Mouse (Mus musculus): ENCODE data around the gene Tgds. TPM values are rescaled to one million over a fixed set of nuclear protein-coding genes. Genes with fewer than 3 reads are reported as not detected.
A peak's percentile ranks its signal among the peaks of the same experiment; 100 is the strongest.

Gene Tgds
- 24.7 and 26.9 TPM in 2 replicates for polyA plus RNA-seq (2016; fragmentation: Nextera tagmentation; extraction: Ambion mirVana)

DNA sequence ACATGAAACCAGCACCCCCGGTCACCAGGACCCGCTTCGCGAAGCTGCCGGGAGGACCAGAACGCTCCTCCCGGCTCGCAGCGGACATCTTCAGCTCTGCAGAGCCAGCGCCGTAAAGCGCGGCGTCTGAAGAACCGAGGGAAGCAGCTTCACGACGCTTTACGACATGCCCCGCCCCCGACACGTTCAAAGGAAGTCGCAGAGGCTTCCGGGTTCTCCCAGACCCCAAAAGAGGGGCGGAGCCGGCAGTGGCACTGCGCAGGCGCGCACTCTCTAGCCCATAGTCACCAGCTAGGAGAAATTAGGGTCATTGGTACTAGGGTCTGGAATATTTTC lies at the start of gene Tgds:
Gene Tgds, minus strand, starts transcription at position 114 of the 336 bp plus-strand sequence.
- Histone ChIP-seq H3K9ac (peak within 1 kb of the TSS; percentile 85), H3K9me3 (no peaks in the 10 kb centered on the region), H3K36me3 (replicated peaks) (peaks cover 15% of the 10 kb centered on the region; the same call in 1 of the 2 replicates), H3K27me3 (peaks cover 5% of the 10 kb centered on the region; the same call in 1 of the 2 replicates), H3K27ac (no peak within 1 kb of the TSS), H3K4me1 (peaks cover 23% of the 10 kb centered on the region), H3K4me3 (replicated peaks) (peak within 1 kb of the TSS; percentile 72), H3K4me2 (peak within 1 kb of the TSS; percentile 89)
- under 1% methylated on average over 28 of the region's 28 CpGs for whole genome bisulfite sequencing
- peak; percentile 82 for ATAC-seq (ENCODE audit: low FRiP score)

DNA sequence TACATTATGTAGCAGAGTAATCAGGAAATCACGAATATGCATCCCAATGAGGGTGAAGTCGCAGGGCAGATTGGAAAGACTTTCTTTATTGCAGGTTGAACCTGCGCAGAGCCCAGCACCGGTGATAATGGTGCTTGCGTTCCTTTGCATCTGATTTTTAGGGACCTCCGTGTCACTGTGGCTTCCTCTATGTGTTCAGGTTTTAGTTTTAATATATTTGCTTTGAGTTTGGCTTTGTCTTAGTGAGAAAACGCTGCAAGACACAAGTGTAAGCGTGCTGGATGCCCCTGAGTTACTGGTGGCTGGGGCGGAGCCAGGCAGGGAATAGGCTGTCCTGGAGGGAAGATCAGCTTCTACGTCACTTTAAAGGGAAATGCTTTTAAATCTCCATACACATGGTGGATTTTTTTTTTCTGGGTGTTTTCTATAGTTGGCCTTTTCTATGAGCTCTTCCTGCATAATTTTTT lies 48.2 kb upstream of the Tgds start:
- Histone ChIP-seq H3K27me3 (no peaks in the 10 kb centered on the region; the same call in 1 of the 2 replicates), H3K9ac (peak overlapping the region; percentile 59; the same call in 1 of the 2 replicates), H3K9me3 (no peaks in the 10 kb centered on the region), H3K4me3 (replicated peaks) (peak overlapping the region; percentile 53), H3K4me2 (peak overlapping the region; percentile 78), H3K4me1 (no peaks in the 10 kb centered on the region; the same call in 1 of the 2 replicates), H3K27ac (peak overlapping the region; percentile 65; the same call in 1 of the 2 replicates), H3K36me3 (replicated peaks) (no peaks in the 10 kb centered on the region)
- WGBS: 3% methylated on average over 10 of the region's 10 CpGs
- ATAC-seq (ENCODE audit: low FRiP score): peak; percentile 87

DNA sequence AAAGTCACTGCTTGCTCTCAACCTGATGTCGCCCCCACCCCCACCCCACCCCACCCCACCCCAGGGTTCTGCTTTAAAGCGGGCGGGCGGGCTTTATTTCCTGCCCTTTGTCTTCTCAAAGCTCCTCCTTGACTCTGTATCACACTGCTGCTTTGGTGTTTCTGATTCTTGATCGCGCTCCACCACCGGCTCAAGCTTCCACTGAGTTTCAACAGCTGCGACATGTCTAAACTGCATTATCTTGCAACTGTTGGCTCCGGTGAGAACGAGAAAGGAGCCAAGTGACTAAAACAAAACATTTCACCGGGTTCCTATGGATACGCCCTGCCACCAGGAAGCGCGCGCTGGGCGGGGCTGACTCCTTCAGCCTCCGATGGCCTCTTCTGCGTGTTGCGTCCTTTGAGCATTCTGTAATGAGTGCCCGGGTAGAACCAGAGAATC lies 47.6 kb upstream of the Tgds start:
- WGBS: under 1% methylated on average over 20 of the region's 20 CpGs
- ATAC-seq (ENCODE audit: low FRiP score): peak; percentile 87

GRCm38 (mm10) chr14:118179701-118180100 lies 47.1 kb upstream of the Tgds start:
- 0 out of 2 replicates have a peak, but pooled peaks have one; percentile 13 for ATAC-seq (ENCODE audit: low FRiP score)
- H3K4me1 ChIP-seq: no peaks in the 10 kb centered on the region; the same call in 1 of the 2 replicates
- WGBS: 32% methylated on average over 7 of the region's 7 CpGs
- no peaks in the 10 kb centered on the region for H3K36me3 ChIP-seq (replicated peaks)
- no peaks in the 10 kb centered on the region; the same call in 1 of the 2 replicates for H3K27me3 ChIP-seq
- H3K4me2 ChIP-seq: peak overlapping the region; percentile 78
- no peaks in the 10 kb centered on the region for H3K9me3 ChIP-seq
- H3K27ac ChIP-seq: peak overlapping the region; percentile 65; the same call in 1 of the 2 replicates
- peak overlapping the region; percentile 53 for H3K4me3 ChIP-seq (replicated peaks)
- H3K9ac ChIP-seq: peak overlapping the region; percentile 59

More for the DNA sequence above, 47.6 kb upstream of the Tgds start:
- peak overlapping the region; percentile 78 for H3K4me2 ChIP-seq
- peak overlapping the region; percentile 53 for H3K4me3 ChIP-seq (replicated peaks)
- H3K9ac ChIP-seq: peak overlapping the region; percentile 59
- no peaks in the 10 kb centered on the region for H3K9me3 ChIP-seq
- H3K27me3 ChIP-seq: no peaks in the 10 kb centered on the region; the same call in 1 of the 2 replicates
- no peaks in the 10 kb centered on the region for H3K36me3 ChIP-seq (replicated peaks)
- H3K4me1 ChIP-seq: no peaks in the 10 kb centered on the region; the same call in 1 of the 2 replicates
- peak overlapping the region; percentile 65 for H3K27ac ChIP-seq

GRCm38 (mm10) chr14:118179251-118179650 lies 46.7 kb upstream of the Tgds start:
- 46% methylated on average over 1 of the region's 1 CpGs for WGBS
- ATAC-seq (ENCODE audit: low FRiP score): no peak
- no peak overlapping the region for H3K9ac ChIP-seq
- no peak overlapping the region for H3K27ac ChIP-seq
- H3K4me1 ChIP-seq: no peaks in the 10 kb centered on the region; the same call in 1 of the 2 replicates
- H3K4me3 ChIP-seq (replicated peaks): no peak overlapping the region
- H3K9me3 ChIP-seq: no peaks in the 10 kb centered on the region
- no peaks in the 10 kb centered on the region; the same call in 1 of the 2 replicates for H3K27me3 ChIP-seq
- no peaks in the 10 kb centered on the region for H3K36me3 ChIP-seq (replicated peaks)
- H3K4me2 ChIP-seq: 0 out of 2 replicates have a peak overlapping the region, but pooled peaks have one; percentile 78

- H3K27ac ChIP-seq: no peak overlapping the region
- no peaks in the 10 kb centered on the region for H3K9me3 ChIP-seq
- no peaks in the 10 kb centered on the region for H3K27me3 ChIP-seq
- H3K4me1 ChIP-seq: no peaks in the 10 kb centered on the region; the same call in 1 of the 2 replicates
- WGBS: 89% methylated on average over 12 of the region's 12 CpGs
- H3K4me2 ChIP-seq: no peak overlapping the region
- no peaks in the 10 kb centered on the region for H3K36me3 ChIP-seq (replicated peaks)
- ATAC-seq (ENCODE audit: low FRiP score): no peak
- no peak overlapping the region for H3K9ac ChIP-seq
- no peak overlapping the region for H3K4me3 ChIP-seq (replicated peaks)
Measured at GRCm38 (mm10) chr14:118175694-118176085, 43.1 kb upstream of the Tgds start.

- 92% methylated on average over 30 of the region's 30 CpGs for WGBS
- Histone ChIP-seq H3K36me3 (replicated peaks) (no peaks in the 10 kb centered on the region), H3K27ac (no peak overlapping the region), H3K9me3 (no peaks in the 10 kb centered on the region), H3K4me2 (no peak overlapping the region), H3K4me1 (no peaks in the 10 kb centered on the region; the same call in 1 of the 2 replicates), H3K4me3 (replicated peaks) (no peak overlapping the region), H3K9ac (no peak overlapping the region), H3K27me3 (no peaks in the 10 kb centered on the region)
- no peak for ATAC-seq (ENCODE audit: low FRiP score)
Measured at GRCm38 (mm10) chr14:118175071-118175693, 42.6 kb upstream of the Tgds start.

GRCm38 (mm10) chr14:118173590-118174203 lies 41.1 kb upstream of the Tgds start:
- Histone ChIP-seq H3K9me3 (no peaks in the 10 kb centered on the region), H3K36me3 (replicated peaks) (peaks cover 15% of the 10 kb centered on the region; the same call in 1 of the 2 replicates), H3K27me3 (no peaks in the 10 kb centered on the region), H3K4me3 (replicated peaks) (no peak overlapping the region), H3K9ac (no peak overlapping the region), H3K27ac (no peak overlapping the region), H3K4me1 (no peaks in the 10 kb centered on the region; the same call in 1 of the 2 replicates), H3K4me2 (no peak overlapping the region)
- ATAC-seq (ENCODE audit: low FRiP score): no peak
- 75% methylated on average over 11 of the region's 11 CpGs for WGBS

- no peak for ATAC-seq (ENCODE audit: low FRiP score)
- Histone ChIP-seq H3K27ac (no peak overlapping the region), H3K36me3 (replicated peaks) (peaks cover 22% of the 10 kb centered on the region; the same call in 1 of the 2 replicates), H3K4me3 (replicated peaks) (no peak overlapping the region), H3K9me3 (no peaks in the 10 kb centered on the region), H3K4me2 (no peak overlapping the region), H3K9ac (no peak overlapping the region), H3K27me3 (no peaks in the 10 kb centered on the region), H3K4me1 (no peaks in the 10 kb centered on the region; the same call in 1 of the 2 replicates)
- WGBS: 94% methylated on average over 4 of the region's 4 CpGs
Measured at GRCm38 (mm10) chr14:118168776-118169175, 36.2 kb upstream of the Tgds start.

DNA sequence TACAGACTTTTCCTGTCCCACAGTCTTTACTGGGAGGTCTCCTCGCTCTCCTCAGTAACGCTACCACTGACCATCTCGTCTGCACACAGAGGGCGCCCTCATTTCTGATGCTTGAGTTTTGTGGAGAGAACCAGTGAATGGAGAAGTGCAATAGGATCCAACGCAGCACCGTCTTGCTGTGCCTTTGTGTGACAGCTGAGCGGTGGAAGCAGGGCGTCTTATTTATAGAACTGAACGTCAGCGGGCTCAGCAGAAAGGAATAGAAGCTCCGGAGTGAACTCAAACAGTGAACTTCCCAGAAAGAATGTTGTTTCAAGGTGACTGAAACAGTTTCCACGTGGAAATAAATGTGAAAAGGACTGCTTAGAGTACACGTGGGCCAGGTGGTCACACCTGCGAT lies 30.1 kb upstream of the Tgds start:
- no peak overlapping the region for H3K27ac ChIP-seq
- WGBS: 60% methylated on average over 14 of the region's 14 CpGs
- peaks cover 51% of the 10 kb centered on the region for H3K36me3 ChIP-seq (replicated peaks)
- H3K4me2 ChIP-seq: no peak overlapping the region
- H3K27me3 ChIP-seq: no peaks in the 10 kb centered on the region
- H3K9me3 ChIP-seq: no peaks in the 10 kb centered on the region
- ATAC-seq (ENCODE audit: low FRiP score): 0 out of 2 replicates have a peak, but pooled peaks have one; percentile 33
- H3K9ac ChIP-seq: no peak overlapping the region
- H3K4me3 ChIP-seq (replicated peaks): no peak overlapping the region
- H3K4me1 ChIP-seq: no peaks in the 10 kb centered on the region

DNA sequence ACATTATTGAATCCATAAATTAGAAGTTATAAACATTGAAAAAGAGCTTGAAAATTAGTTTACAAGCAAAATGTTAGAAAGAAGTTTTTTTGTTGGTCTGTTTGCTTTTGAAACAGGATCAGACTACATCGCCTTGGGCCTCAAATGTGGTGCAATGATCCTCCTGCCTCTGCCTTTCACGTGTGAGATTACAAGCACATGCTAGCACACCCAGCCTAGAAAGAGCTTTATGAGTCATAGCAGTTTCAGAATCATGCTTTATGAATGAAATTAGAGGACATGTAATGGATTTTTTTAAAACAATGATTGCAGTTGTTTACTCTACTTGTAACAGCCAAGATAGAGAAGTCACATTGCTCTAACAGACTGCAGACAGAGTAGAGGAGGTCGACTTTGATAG lies 29.2 kb upstream of the Tgds start:
- Histone ChIP-seq H3K27ac (no peak overlapping the region), H3K27me3 (no peaks in the 10 kb centered on the region), H3K9me3 (no peaks in the 10 kb centered on the region), H3K36me3 (replicated peaks) (peaks cover 51% of the 10 kb centered on the region), H3K4me1 (no peaks in the 10 kb centered on the region), H3K9ac (no peak overlapping the region), H3K4me2 (no peak overlapping the region), H3K4me3 (replicated peaks) (no peak overlapping the region)
- 91% methylated on average over 3 of the region's 3 CpGs for WGBS
- no peak for ATAC-seq (ENCODE audit: low FRiP score)

GRCm38 (mm10) chr14:118157146-118157545 lies 24.6 kb upstream of the Tgds start:
- Histone ChIP-seq H3K9ac (no peak overlapping the region), H3K4me1 (no peaks in the 10 kb centered on the region), H3K27me3 (no peaks in the 10 kb centered on the region), H3K9me3 (no peaks in the 10 kb centered on the region), H3K4me2 (no peak overlapping the region), H3K27ac (no peak overlapping the region), H3K36me3 (replicated peaks) (peaks cover 61% of the 10 kb centered on the region), H3K4me3 (replicated peaks) (no peak overlapping the region)
- no peak for ATAC-seq (ENCODE audit: low FRiP score)
- WGBS: 20% methylated on average over 5 of the region's 5 CpGs
